23 mouse cellular contexts compared by ENCODE assay signal in the genomic region with DNA sequence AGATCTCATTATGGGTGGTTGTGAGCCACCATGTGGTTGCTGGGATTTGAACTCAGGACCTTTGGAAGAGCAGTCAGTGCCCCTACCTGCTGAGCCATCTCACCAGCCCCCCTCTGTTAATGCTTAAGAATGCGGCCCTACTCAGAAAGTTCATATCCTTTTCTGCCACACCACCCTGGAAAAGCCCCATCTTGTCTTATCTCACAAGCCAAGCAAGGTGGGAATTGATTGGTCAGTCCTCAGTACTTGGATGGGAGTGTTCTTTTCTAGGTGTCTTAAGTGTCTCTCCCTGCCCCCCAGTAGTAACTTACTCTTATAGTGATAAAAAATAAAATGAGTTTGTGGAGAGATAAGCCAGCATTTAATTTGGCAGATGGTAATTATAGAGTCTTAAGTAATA. TPM values are rescaled to one million over a fixed set of nuclear protein-coding genes. Genes with fewer than 3 reads are reported as not detected.
"Had no signal": no experiment of that assay in that cellular context is flagged by ENCODE, and none has a peak within 500 bp of the region (broad histone marks: within the 10 kb centered on the region; RNA-seq: fewer than 3 reads in every experiment).

No protein-coding gene starts in this region.

- H3K27me3 ChIP-seq: intestine, embryonic 15.5 days; kidney, embryonic 15.5 days; limb, embryonic 12.5 days; limb, embryonic 15.5 days; megakaryocyte, embryonic 14.5 days had no signal

- ATAC-seq: intestine, embryonic 15.5 days had no signal

- H3K4me2 ChIP-seq: intestine, embryonic 15.5 days; kidney, embryonic 15.5 days; limb, embryonic 12.5 days; limb, embryonic 15.5 days; midbrain, embryonic 11.5 days had no signal

- H3K9ac ChIP-seq: intestine, embryonic 15.5 days; kidney, embryonic 15.5 days; limb, embryonic 12.5 days; limb, embryonic 15.5 days had no signal

- H3K27ac ChIP-seq: intestine, embryonic 15.5 days; kidney, embryonic 15.5 days; limb, embryonic 12.5 days; limb, embryonic 15.5 days; macrophage had no signal

- DNase-seq: kidney, adult 11 months; kidney, adult 8-10 months; kidney, postnatal 10 days; kidney, postnatal 36 days; layer of hippocampus, postnatal 36 days; left cerebral cortex, postnatal 4 days; lung, adult 2 months; midbrain, embryonic 14.5 days; thymus, adult 2 months; thymus, postnatal 14 days had no signal

- H3K9me3 ChIP-seq: intestine, embryonic 15.5 days; kidney, embryonic 15.5 days; limb, embryonic 12.5 days; limb, embryonic 15.5 days; megakaryocyte, embryonic 14.5 days had no signal

- H3K4me3 ChIP-seq: intestine, embryonic 15.5 days; kidney, embryonic 15.5 days; limb, embryonic 12.5 days; limb, embryonic 15.5 days; megakaryocyte, embryonic 14.5 days had no signal

RNA-seq across cellular contexts. Expression of a gene that starts 28.0 kb away (rescaled TPM):
- total RNA-seq: layer of hippocampus, postnatal 36 days had no signal
- polyA plus RNA-seq: macrophage had no signal

RNA-seq across cellular contexts. Expression of a gene that starts 45.0 kb away (rescaled TPM):
- total RNA-seq: layer of hippocampus, postnatal 10 days; layer of hippocampus, postnatal 36 days; left cerebral cortex, postnatal 4 days had no signal
- polyA plus RNA-seq: neural tube, embryonic 14.5 days; small intestine, adult 2 months had no signal

RNA-seq across cellular contexts. Expression of a gene that starts 46.6 kb away (rescaled TPM):
- total RNA-seq: layer of hippocampus, adult 8-10 months; layer of hippocampus, postnatal 10 days; layer of hippocampus, postnatal 36 days; left cerebral cortex, adult 8-10 months had no signal
- polyA plus RNA-seq: macrophage; testis, adult 2 months had no signal
